Mouse (Mus musculus) midbrain, postnatal 0 days (tissue): ENCODE data around the gene Srgap2. TPM values are rescaled to one million over a fixed set of nuclear protein-coding genes. Genes with fewer than 3 reads are reported as not detected.

Experiments
- ATAC-seq: fragments of 200-750 bp; cut with Nextera tagmentation; 2 replicates; pipeline ENCODE4 v1.8.0; 2017; ENCODE audit warnings: moderate number of reproducible peaks, mild to moderate bottlenecking, moderate TSS enrichment, moderate library complexity; ENCODE audit not compliant: low FRiP score
- DNase-seq: peaks from one replicate; pipeline ENCODE4 v3.0.0-alpha.2; 2015; ENCODE audit warnings: low spot score
- H3K27ac ChIP-seq: fragments of 300-500 bp; sonication (generic); 2 replicates; pipeline ENCODE4 v1.5.1; 2014; ENCODE audit warnings: low read depth, mild to moderate bottlenecking, low read length, mixed read lengths
- H3K27me3 ChIP-seq: fragments of 300-500 bp; sonication (generic); 2 replicates; pipeline ENCODE4 v1.6.1; 2014; ENCODE audit warnings: low read length, control low read depth, mixed read lengths; ENCODE audit not compliant: insufficient read depth
- H3K36me3 ChIP-seq: fragments of 300-500 bp; sonication (generic); 2 replicates; pipeline ENCODE4 v1.6.1; 2014; ENCODE audit warnings: low read length, control low read depth, mixed read lengths; ENCODE audit not compliant: insufficient read depth
- H3K4me1 ChIP-seq: fragments of 300-500 bp; sonication (generic); 2 replicates; pipeline ENCODE4 v1.6.1; 2014; ENCODE audit warnings: mild to moderate bottlenecking, control low read depth, antibody characterized with exemption, low read length, mixed read lengths; ENCODE audit not compliant: insufficient read depth
- H3K4me2 ChIP-seq: fragments of 300-500 bp; sonication (generic); 2 replicates; pipeline ENCODE4 v1.6.1; 2014; ENCODE audit warnings: low read depth, mild to moderate bottlenecking, low read length, mixed read lengths; ENCODE audit not compliant: poor library complexity, severe bottlenecking
- H3K4me3 ChIP-seq: fragments of 300-500 bp; sonication (generic); 2 replicates; pipeline ENCODE4 v1.5.1; 2014; ENCODE audit warnings: low read depth, mild to moderate bottlenecking, low read length, moderate library complexity
- H3K9ac ChIP-seq: fragments of 300-500 bp; sonication (generic); replicated peaks from 2 replicates; pipeline ENCODE4 v1.6.1; 2014; ENCODE audit warnings: mild to moderate bottlenecking, low read length, moderate library complexity, mixed read lengths; ENCODE audit not compliant: poor library complexity, severe bottlenecking
- H3K9me3 ChIP-seq: fragments of 300-500 bp; sonication (generic); 2 replicates; pipeline ENCODE4 v1.6.1; 2016; ENCODE audit warnings: low read length, control low read depth
- CTCF ChIP-seq: IDR thresholded peaks from 2 replicates; pipeline ENCODE4 v1.5.1; 2016; ENCODE audit warnings: antibody characterized with exemption, mild to moderate bottlenecking
- WGBS: fragments of 180-500 bp; shearing (Covaris S2); extraction: QIAGEN DNeasy Blood & Tissue Kit; methylation state at CpG from one replicate; pipeline ENCODE4 v1.1.7; 2014; 5-methylcytosine and 5-hydroxymethylcytosine counted together
- polyA plus RNA-seq: library from polyadenylated mRNA; unstranded; fragments of >200 nt; fragmentation: Nextera tagmentation; extraction: Ambion mirVana; gene quantifications from 2 replicates; pipeline ENCODE4 v1.2.1, GENCODE M21; 2015
- total RNA-seq: library from RNA; depleted of rRNA; stranded (reverse); fragments of >200 nt; gene quantifications from 2 replicates; pipeline ENCODE4 v1.2.3, GENCODE M21; 2014

The Srgap2 gene
- total and polyA plus RNA-seq, 2 experiments from 2014 or later = 26.9 to 76.1 TPM

DNA sequence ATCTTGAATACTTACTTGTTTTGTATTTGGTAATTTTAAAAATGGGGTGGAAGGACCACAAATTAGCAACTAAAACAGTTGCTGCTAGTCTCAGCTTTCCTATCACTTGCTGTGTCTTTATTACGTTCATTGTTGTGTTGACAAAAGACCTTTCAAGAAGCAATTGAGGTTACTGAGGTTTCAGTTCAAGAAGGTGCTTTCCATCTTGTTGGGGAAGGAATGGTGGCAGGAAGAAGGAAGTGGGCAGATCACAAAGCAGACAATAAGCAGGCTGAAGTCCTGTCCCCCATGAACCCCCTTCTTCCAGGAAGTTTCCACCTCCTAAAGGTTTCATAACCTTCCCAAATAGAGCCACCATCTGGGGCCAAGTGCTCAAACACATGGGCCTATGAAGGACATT lies 161.3 kb downstream of the Srgap2 start:
- no peak for TF ChIP-seq CTCF
- Histone ChIP-seq H3K27ac (no peak overlapping the region), H3K36me3 (0 out of 2 replicates have a peak, but pooled peaks cover 2% of the 10 kb centered on the region), H3K4me3 (no peak overlapping the region), H3K4me1 (no peaks in the 10 kb centered on the region), H3K4me2 (no peak overlapping the region), H3K9me3 (no peaks in the 10 kb centered on the region), H3K9ac (no peak overlapping the region), H3K27me3 (no peaks in the 10 kb centered on the region)
- ATAC-seq = no peak
- no peak for DNase-seq
- WGBS = 81% methylated on average over 1 of the region's 1 CpGs

DNA sequence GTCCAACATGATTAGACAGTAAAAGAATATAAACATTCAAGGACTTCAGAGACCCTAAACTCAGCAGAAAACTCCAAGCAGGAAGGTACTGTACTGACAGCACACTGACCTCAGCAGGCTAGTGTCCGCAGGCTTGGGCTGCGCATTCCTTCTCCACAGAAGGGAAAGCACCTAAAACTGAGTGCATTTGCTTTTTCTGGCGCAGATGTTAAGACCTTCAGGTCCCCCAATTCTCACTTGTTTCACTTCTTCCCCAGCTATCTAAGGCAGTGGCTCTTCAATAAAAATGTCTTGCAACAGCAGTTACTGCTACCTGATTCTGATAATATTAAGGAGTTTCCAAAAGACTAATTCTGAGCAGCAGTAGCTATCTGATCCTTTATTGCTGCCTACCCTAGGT lies 162.7 kb downstream of the Srgap2 start:
- Histone ChIP-seq H3K4me1 (no peaks in the 10 kb centered on the region), H3K27ac (no peak overlapping the region), H3K27me3 (no peaks in the 10 kb centered on the region), H3K4me3 (no peak overlapping the region), H3K4me2 (no peak overlapping the region), H3K9me3 (no peaks in the 10 kb centered on the region), H3K36me3 (0 out of 2 replicates have a peak, but pooled peaks cover 2% of the 10 kb centered on the region), H3K9ac (no peak overlapping the region)
- no peak for ATAC-seq
- WGBS = 97% methylated on average over 3 of the region's 3 CpGs
- TF ChIP-seq CTCF = no peak
- no peak for DNase-seq

DNA sequence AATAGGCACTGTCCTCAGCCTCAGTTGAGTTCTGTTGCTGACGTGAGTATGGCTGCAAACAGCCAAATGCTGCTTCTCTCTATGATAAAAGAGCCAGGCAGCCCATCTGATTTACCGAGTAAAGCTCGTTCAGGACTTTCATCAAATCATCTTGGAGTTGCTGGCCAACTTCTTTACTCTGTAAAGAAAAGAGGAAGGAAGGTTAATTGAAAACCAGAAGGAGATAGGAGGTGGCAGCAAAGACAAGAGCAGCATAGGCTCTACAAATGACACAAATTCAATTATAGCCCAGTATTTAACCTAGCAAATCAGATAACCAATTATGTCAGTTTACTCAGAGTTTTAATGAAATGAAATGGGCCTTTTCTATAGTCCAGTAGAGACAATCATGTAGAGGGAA lies 163.3 kb downstream of the Srgap2 start:
- Histone ChIP-seq H3K4me3 (no peak overlapping the region), H3K4me2 (no peak overlapping the region), H3K9me3 (no peaks in the 10 kb centered on the region), H3K4me1 (no peaks in the 10 kb centered on the region), H3K9ac (no peak overlapping the region), H3K27me3 (no peaks in the 10 kb centered on the region), H3K27ac (no peak overlapping the region), H3K36me3 (0 out of 2 replicates have a peak, but pooled peaks cover 2% of the 10 kb centered on the region)
- WGBS = 85% methylated on average over 3 of the region's 3 CpGs
- DNase-seq (no peak), ATAC-seq (no peak)
- TF ChIP-seq CTCF = no peak

DNA sequence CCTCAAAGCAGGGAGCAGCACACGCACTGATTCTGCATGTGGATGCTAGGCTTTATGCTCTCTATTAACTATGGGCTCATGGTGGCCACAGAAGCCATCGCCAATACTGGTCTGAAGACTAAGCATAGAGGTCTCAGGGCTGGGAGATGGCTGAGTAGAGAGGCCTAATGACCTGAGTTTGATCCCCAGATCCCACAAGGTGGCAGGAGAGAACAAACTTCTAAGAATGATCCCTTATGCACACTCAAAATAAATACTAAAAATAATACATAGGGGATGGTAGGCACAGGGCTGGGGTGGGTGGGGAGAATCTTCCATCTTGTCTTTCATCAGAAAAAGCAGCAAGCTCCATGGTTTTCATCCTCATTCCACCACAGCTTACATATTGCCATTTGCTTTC lies 165.1 kb downstream of the Srgap2 start:
- H3K9me3 ChIP-seq = no peaks in the 10 kb centered on the region
- no peak for DNase-seq
- H3K9ac ChIP-seq = no peak overlapping the region
- no peak overlapping the region for H3K4me2 ChIP-seq
- TF ChIP-seq CTCF = peak; percentile 61
- 93% methylated on average over 2 of the region's 2 CpGs for WGBS
- no peaks in the 10 kb centered on the region for H3K27me3 ChIP-seq
- no peaks in the 10 kb centered on the region for H3K4me1 ChIP-seq
- 0 out of 2 replicates have a peak, but pooled peaks cover 2% of the 10 kb centered on the region for H3K36me3 ChIP-seq
- H3K27ac ChIP-seq = no peak overlapping the region
- H3K4me3 ChIP-seq = no peak overlapping the region
- ATAC-seq = no peak

DNA sequence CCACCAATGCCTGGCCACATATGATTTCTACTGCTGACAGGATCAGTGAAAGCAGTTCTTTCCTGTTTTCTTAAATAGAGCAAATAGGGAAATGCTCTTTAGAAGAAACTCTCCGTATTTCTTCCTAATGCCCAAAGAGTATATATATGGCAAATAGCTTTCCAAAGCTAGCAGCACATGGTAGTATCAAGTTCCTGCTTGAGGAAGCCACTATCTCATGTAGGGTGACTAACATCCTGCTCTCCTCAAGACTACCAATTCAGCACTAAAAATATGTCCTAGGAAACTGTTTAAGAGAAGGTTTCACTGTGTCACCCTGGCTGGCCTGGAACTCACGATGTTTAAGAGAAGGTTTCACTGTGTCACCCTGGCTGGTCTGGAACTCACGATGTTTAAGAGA lies 166.4 kb downstream of the Srgap2 start:
- no peak for ATAC-seq
- H3K4me1 ChIP-seq = no peaks in the 10 kb centered on the region
- 0 out of 2 replicates have a peak, but pooled peaks cover 8% of the 10 kb centered on the region for H3K36me3 ChIP-seq
- no peaks in the 10 kb centered on the region for H3K9me3 ChIP-seq
- WGBS = 87% methylated on average over 3 of the region's 3 CpGs
- no peak for TF ChIP-seq CTCF
- no peaks in the 10 kb centered on the region for H3K27me3 ChIP-seq
- no peak overlapping the region for H3K4me3 ChIP-seq
- H3K27ac ChIP-seq = no peak overlapping the region
- H3K9ac ChIP-seq = no peak overlapping the region
- no peak overlapping the region for H3K4me2 ChIP-seq
- DNase-seq = no peak

DNA sequence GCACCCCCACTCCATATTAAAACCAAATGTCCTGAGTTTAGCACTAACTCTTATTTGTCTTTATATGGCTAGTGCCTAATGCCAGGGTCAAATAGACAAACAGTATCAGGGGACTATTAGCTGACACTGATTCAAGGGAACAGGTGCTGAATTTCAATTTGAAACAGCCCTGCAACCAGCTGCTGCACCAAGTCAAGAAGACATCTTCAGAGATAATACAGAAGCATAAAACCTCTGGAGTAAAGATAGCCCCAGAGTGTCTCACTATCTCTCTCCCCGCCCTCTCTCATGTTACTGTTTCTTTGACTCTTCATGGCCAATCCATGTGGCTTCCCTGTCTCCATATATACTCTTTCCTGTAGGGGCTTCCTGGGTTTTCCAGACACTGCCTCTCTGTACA lies 167.5 kb downstream of the Srgap2 start:
- no peak for DNase-seq
- 97% methylated on average over 1 of the region's 1 CpGs for WGBS
- Histone ChIP-seq H3K4me1 (no peaks in the 10 kb centered on the region), H3K4me3 (no peak overlapping the region), H3K9ac (no peak overlapping the region), H3K36me3 (peaks cover 13% of the 10 kb centered on the region; the same call in 1 of the 2 replicates), H3K4me2 (no peak overlapping the region), H3K27me3 (no peaks in the 10 kb centered on the region), H3K27ac (no peak overlapping the region), H3K9me3 (no peaks in the 10 kb centered on the region)
- ATAC-seq = no peak
- TF ChIP-seq CTCF = no peak
